Mouse (Mus musculus) forebrain, embryonic 14.5 days (tissue): ENCODE measurements around the gene Cox5b. TPM values are rescaled to one million over a fixed set of nuclear protein-coding genes. Genes with fewer than 3 reads are reported as not detected.

Experiments used
- ATAC-seq: fragments of 200-750 bp; cut with Nextera tagmentation; 2 replicates; pipeline ENCODE4 v1.8.0; 2017; ENCODE audit warnings: mild to moderate bottlenecking, moderate library complexity
- DNase-seq: peaks from one replicate; pipeline ENCODE4 v3.0.0-alpha.2; 2015; ENCODE audit warnings: low spot score
- H3K27ac ChIP-seq: fragments of 300-500 bp; sonication (generic); 2 replicates; pipeline ENCODE4 v1.5.1; 2014; ENCODE audit warnings: low read depth, mild to moderate bottlenecking, control low read depth, low read length, moderate library complexity
- H3K27me3 ChIP-seq: fragments of 300-500 bp; sonication (generic); replicated peaks from 2 replicates; pipeline ENCODE4 v1.6.1; 2014; ENCODE audit warnings: low read length, control low read depth, mixed read lengths; ENCODE audit not compliant: control insufficient read depth, insufficient read depth
- H3K36me3 ChIP-seq: fragments of 300-500 bp; sonication (generic); 2 replicates; pipeline ENCODE4 v1.6.1; 2014; ENCODE audit warnings: low read length, control low read depth; ENCODE audit not compliant: control insufficient read depth, insufficient read depth
- H3K4me1 ChIP-seq: fragments of 300-500 bp; sonication (generic); 2 replicates; pipeline ENCODE4 v1.6.1; 2014; ENCODE audit warnings: antibody characterized with exemption, low read length, control low read depth; ENCODE audit not compliant: control insufficient read depth, insufficient read depth
- H3K4me2 ChIP-seq: fragments of 300-500 bp; sonication (generic); 2 replicates; pipeline ENCODE4 v1.6.1; 2014; ENCODE audit warnings: mild to moderate bottlenecking, control low read depth, low read length
- H3K4me3 ChIP-seq: fragments of 300-500 bp; sonication (generic); 2 replicates; pipeline ENCODE4 v1.5.1; 2014; ENCODE audit warnings: low read depth, low read length, control low read depth
- H3K9ac ChIP-seq: fragments of 300-500 bp; sonication (generic); 2 replicates; pipeline ENCODE4 v1.6.1; 2014; ENCODE audit warnings: mild to moderate bottlenecking, low read length, control low read depth, moderate library complexity
- H3K9me3 ChIP-seq: fragments of 300-500 bp; sonication (generic); replicated peaks from 2 replicates; pipeline ENCODE4 v1.6.1; 2016; ENCODE audit warnings: low read length, control low read depth, mixed read lengths; ENCODE audit not compliant: control insufficient read depth
- WGBS: fragments of 180-500 bp; shearing (Covaris S2); extraction: QIAGEN DNeasy Blood & Tissue Kit; methylation state at CpG from one replicate; pipeline ENCODE4 v1.1.7; 2014; 5-methylcytosine and 5-hydroxymethylcytosine counted together
- polyA plus RNA-seq: library from polyadenylated mRNA; unstranded; fragments of >200 nt; fragmentation: Nextera tagmentation; extraction: Ambion mirVana; gene quantifications from 2 replicates; pipeline ENCODE4 v1.2.1, GENCODE M21; 2014

Gene Cox5b
- 606 and 697 TPM in 2 replicates for polyA plus RNA-seq

- Histone ChIP-seq H3K9ac (peak within 1 kb of the TSS; percentile 77), H3K4me1 (peaks cover 8% of the 10 kb centered on the region), H3K27me3 (no peaks in the 10 kb centered on the region), H3K27ac (0 out of 2 replicates have a peak within 1 kb of the TSS, but pooled peaks have one; percentile 48), H3K9me3 (no peaks in the 10 kb centered on the region), H3K4me2 (peak within 1 kb of the TSS; percentile 89), H3K4me3 (peak within 1 kb of the TSS; percentile 88), H3K36me3 (peaks cover 24% of the 10 kb centered on the region)
- peak; percentile 97 for ATAC-seq
- DNase-seq, result peak; percentile 99
- WGBS, result 1% methylated on average over 68 of the region's 68 CpGs
Observed at GRCm38 (mm10) chr1:36691271-36692155, at the start of gene Cox5b. Gene Cox5b, plus strand, starts transcription at chr1:36691449.

DNA sequence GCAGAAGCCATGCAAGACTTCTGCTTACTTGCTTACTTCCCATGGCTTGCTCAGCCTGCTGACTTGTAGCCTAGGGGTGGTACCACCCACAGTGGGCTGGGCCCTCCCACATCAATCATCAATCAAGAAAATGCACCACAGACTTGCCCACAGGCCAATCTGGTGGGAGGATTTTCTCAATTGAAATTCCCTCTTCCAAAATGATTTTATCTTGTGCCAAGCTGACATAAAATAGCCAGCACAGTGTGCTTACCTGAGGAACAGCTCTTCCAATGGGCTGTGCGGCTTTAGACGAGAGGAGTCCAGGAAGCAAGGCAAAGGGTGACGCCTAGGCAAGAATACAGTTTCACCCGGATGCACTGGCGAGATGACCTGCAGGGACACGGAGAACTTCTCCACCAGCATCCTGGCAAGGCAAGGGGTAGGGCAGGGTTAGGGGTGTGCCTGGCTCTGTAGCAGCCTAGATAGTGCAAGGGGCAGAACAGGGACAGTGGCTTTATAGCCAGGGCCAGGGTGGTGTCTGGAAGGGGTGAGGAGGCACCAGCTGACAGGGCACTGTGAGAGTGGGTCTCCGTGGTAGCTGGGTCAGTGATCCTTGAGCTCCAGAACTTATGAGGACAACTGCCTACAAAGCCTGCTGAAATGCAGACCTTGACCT lies 47.2 kb upstream of the Cox5b start:
- Histone ChIP-seq H3K4me2 (no peak overlapping the region), H3K9ac (no peak overlapping the region), H3K9me3 (no peaks in the 10 kb centered on the region), H3K27me3 (no peaks in the 10 kb centered on the region), H3K4me1 (peaks cover 2% of the 10 kb centered on the region; the same call in 1 of the 2 replicates), H3K36me3 (no peaks in the 10 kb centered on the region), H3K4me3 (no peak overlapping the region), H3K27ac (no peak overlapping the region)
- ATAC-seq (no peak), DNase-seq (no peak)
- 86% methylated on average over 7 of the region's 7 CpGs for WGBS

DNA sequence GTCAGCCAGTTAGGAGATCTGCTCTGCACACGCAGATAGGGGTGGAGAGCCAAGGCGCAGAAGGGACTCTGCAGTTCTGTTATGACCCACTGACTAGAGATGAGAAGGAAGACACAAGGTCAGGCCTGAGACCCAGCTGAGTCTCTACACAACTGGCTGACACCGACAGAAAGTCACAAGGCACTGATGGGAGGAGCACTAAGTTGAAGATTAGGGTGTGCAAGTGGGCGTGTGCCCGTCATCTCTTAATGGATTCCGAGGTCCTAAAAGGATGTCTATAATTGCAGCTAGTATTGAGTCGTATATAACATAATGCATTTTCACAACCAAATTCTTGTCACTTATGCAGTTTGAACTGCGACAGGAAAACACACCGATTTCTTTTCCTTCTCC lies 46.6 kb upstream of the Cox5b start:
- WGBS, result 90% methylated on average over 9 of the region's 9 CpGs

GRCm38 (mm10) chr1:36646285-36646684 lies 45.0 kb upstream of the Cox5b start:
- DNase-seq (no peak), ATAC-seq (no peak)
- 57% methylated on average over 3 of the region's 3 CpGs for whole genome bisulfite sequencing

More for the DNA sequence above, 46.6 kb upstream of the Cox5b start:
- no peak overlapping the region for H3K4me2 ChIP-seq
- no peak overlapping the region for H3K4me3 ChIP-seq
- no peaks in the 10 kb centered on the region for H3K36me3 ChIP-seq
- H3K4me1 ChIP-seq, result peaks cover 2% of the 10 kb centered on the region; the same call in 1 of the 2 replicates
- no peaks in the 10 kb centered on the region for H3K27me3 ChIP-seq
- H3K27ac ChIP-seq, result no peak overlapping the region
- H3K9ac ChIP-seq, result no peak overlapping the region
- ATAC-seq (no peak), DNase-seq (no peak)
- no peaks in the 10 kb centered on the region for H3K9me3 ChIP-seq

GRCm38 (mm10) chr1:36647631-36648030 lies 43.6 kb upstream of the Cox5b start:
- Histone ChIP-seq H3K36me3 (no peaks in the 10 kb centered on the region), H3K9ac (no peak overlapping the region), H3K27me3 (no peaks in the 10 kb centered on the region), H3K4me1 (peaks cover 2% of the 10 kb centered on the region; the same call in 1 of the 2 replicates), H3K9me3 (no peaks in the 10 kb centered on the region), H3K4me3 (no peak overlapping the region), H3K27ac (no peak overlapping the region), H3K4me2 (no peak overlapping the region)
- ATAC-seq (no peak), DNase-seq (no peak)
- 79% methylated on average over 5 of the region's 5 CpGs for WGBS

More at GRCm38 (mm10) chr1:36646285-36646684, 45.0 kb upstream of the Cox5b start:
- no peak overlapping the region for H3K9ac ChIP-seq
- H3K27ac ChIP-seq, result no peak overlapping the region
- no peaks in the 10 kb centered on the region for H3K36me3 ChIP-seq
- no peaks in the 10 kb centered on the region for H3K27me3 ChIP-seq
- no peak overlapping the region for H3K4me2 ChIP-seq
- H3K4me3 ChIP-seq, result no peak overlapping the region
- H3K9me3 ChIP-seq, result no peaks in the 10 kb centered on the region
- H3K4me1 ChIP-seq, result peaks cover 2% of the 10 kb centered on the region; the same call in 1 of the 2 replicates

DNA sequence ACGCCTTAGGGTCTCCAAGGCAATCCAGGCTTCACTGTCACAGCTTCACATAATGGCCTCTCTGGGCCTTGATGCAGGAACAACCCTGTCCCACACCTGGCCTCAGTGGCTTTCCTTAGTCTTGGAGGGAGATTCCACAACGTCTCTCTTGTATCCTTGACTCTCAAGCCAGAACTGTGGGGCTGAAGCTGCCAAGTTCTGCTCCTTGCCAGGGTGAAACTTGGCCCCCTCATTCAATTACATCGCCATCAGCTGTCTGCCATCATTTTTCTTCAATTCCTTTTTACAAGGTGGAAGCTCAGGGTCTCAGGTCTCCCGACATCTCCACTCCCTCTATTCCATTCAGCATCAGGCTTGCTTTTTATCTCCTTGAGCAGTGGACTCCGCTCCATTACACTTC lies 36.2 kb upstream of the Cox5b start:
- Histone ChIP-seq H3K27me3 (no peaks in the 10 kb centered on the region), H3K27ac (no peak overlapping the region), H3K36me3 (no peaks in the 10 kb centered on the region), H3K4me2 (no peak overlapping the region), H3K4me3 (no peak overlapping the region), H3K4me1 (no peaks in the 10 kb centered on the region), H3K9me3 (no peaks in the 10 kb centered on the region), H3K9ac (no peak overlapping the region)
- no peak for ATAC-seq
- WGBS, result 77% methylated on average over 5 of the region's 5 CpGs
- DNase-seq, result no peak

DNA sequence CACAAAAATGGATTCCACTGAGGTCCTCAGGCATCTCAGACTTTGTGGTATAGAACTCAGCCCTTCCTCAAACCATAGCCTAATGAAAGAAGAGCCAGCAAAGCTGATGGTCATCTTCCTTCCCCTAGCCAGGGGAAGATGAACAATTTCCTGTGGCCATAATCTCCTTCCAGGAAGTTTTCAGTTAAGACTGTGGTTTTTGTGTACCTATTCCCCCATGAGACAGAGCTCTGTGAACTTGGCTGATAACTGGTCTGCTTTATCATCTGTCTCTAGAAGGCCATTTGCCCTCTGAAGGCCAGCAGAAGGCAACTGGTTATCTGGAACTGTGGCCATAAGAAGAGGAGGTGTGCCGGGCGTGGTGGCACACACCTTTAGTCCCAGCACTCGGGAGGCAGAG lies 35.0 kb upstream of the Cox5b start:
- WGBS, result 88% methylated on average over 3 of the region's 3 CpGs
- Histone ChIP-seq H3K27me3 (no peaks in the 10 kb centered on the region), H3K4me3 (no peak overlapping the region), H3K4me2 (no peak overlapping the region), H3K9me3 (no peaks in the 10 kb centered on the region), H3K9ac (no peak overlapping the region), H3K4me1 (no peaks in the 10 kb centered on the region), H3K36me3 (no peaks in the 10 kb centered on the region), H3K27ac (no peak overlapping the region)
- ATAC-seq, result no peak
- DNase-seq, result no peak

DNA sequence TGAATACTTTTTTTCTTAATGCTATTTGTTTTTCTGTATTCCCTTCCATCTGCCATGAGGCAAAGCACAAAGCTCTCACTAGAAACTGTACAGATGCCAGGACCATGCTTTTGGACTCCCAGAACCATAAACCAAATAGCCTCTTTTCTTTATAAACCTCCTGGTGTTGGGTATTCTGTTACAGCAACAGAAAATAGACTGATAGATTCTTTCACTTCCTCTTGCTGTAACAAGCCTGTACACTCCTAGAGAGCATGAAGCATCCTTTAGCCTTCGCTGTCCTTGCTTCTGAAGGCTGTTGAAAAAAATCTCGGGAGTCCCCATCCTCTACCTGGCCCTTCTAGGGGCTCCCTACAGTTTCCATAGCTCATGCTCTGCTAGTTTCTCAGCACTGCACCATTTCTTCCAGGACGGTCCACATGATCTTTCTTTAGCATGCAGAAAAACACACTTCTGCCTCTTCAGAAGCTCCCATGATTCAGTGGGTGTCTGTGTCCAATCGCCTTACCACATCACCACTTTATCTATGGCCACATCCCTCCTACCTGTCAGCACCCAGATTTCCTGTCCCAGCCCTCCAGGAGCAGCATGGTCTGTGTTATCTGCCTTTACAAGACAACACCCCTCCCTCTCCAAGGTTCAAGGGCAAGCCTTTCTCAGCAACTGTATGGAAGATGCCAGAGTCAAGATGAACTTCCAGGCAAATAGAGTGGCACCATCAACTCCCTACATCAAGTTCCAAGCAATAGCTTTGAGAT lies 33.4 kb upstream of the Cox5b start:
- no peaks in the 10 kb centered on the region for H3K4me1 ChIP-seq
- 72% methylated on average over 4 of the region's 4 CpGs for WGBS
- no peaks in the 10 kb centered on the region for H3K27me3 ChIP-seq
- ATAC-seq (no peak), DNase-seq (no peak)
- H3K9ac ChIP-seq, result no peak overlapping the region
- H3K9me3 ChIP-seq, result no peaks in the 10 kb centered on the region
- no peaks in the 10 kb centered on the region for H3K36me3 ChIP-seq
- no peak overlapping the region for H3K4me3 ChIP-seq
- no peak overlapping the region for H3K27ac ChIP-seq
- no peak overlapping the region for H3K4me2 ChIP-seq
